Mouse (Mus musculus) liver, embryonic 12.5 days (tissue): ENCODE data around the gene Creg2. TPM values are rescaled to one million over a fixed set of nuclear protein-coding genes. Genes with fewer than 3 reads are reported as not detected.

Experiments used
- polyA plus RNA-seq: library from polyadenylated mRNA; unstranded; fragments of >200 nt; fragmentation: Nextera tagmentation; extraction: Ambion mirVana; gene quantifications from 2 replicates; pipeline ENCODE4 v1.2.1, GENCODE M21; 2016

Gene Creg2
- polyA plus RNA-seq, 1 experiment from 2014 or later = not detected

Other genes with a start within 250 kb of the Creg2 start
- 4.9 and 5.0 TPM in 2 replicates for gene Tbc1d8, start 172.7 kb downstream of the Creg2 start, polyA plus RNA-seq
- gene Cnot11, start 116.5 kb downstream of the Creg2 start, polyA plus RNA-seq = 17.2 and 20.0 TPM in 2 replicates
- gene Rnf149, start 74.1 kb downstream of the Creg2 start, polyA plus RNA-seq = 25.6 and 27.3 TPM in 2 replicates
- gene Rfx8, start 69.5 kb upstream of the Creg2 start, polyA plus RNA-seq = 0.12 TPM in 2 replicates
- not detected in 2 replicates for gene Gm3646, start 153.9 kb upstream of the Creg2 start, polyA plus RNA-seq
- gene Map4k4, start 249.4 kb upstream of the Creg2 start, polyA plus RNA-seq = 8.8 and 9.7 TPM in 2 replicates